Mouse (Mus musculus) intestine, embryonic 14.5 days (tissue): ENCODE results near the gene Perm1. TPM values are rescaled to one million over a fixed set of nuclear protein-coding genes. Genes with fewer than 3 reads are reported as not detected.

ENCODE experiments used
- ATAC-seq: fragments of 200-750 bp; cut with Nextera tagmentation; replicated peaks from 2 replicates; pipeline ENCODE4 v1.8.0; 2017; ENCODE audit warnings: low read depth, moderate number of reproducible peaks, moderate TSS enrichment, moderate library complexity; ENCODE audit not compliant: low FRiP score, low TSS enrichment
- DNase-seq: peaks from one replicate; pipeline ENCODE4 v3.0.0-alpha.2; 2018; ENCODE audit warnings: low spot score
- H3K27ac ChIP-seq: fragments of 300-500 bp; sonication (generic); 2 replicates; pipeline ENCODE4 v1.5.1; 2014; ENCODE audit warnings: low read depth, mild to moderate bottlenecking, control low read depth
- H3K27me3 ChIP-seq: fragments of 300-500 bp; sonication (generic); replicated peaks from 2 replicates; pipeline ENCODE4 v1.6.1; 2014; ENCODE audit warnings: low read length, control low read depth; ENCODE audit not compliant: control insufficient read depth, insufficient read depth
- H3K36me3 ChIP-seq: fragments of 300-500 bp; sonication (generic); 2 replicates; pipeline ENCODE4 v1.6.1; 2014; ENCODE audit warnings: low read length, control low read depth; ENCODE audit not compliant: control insufficient read depth, insufficient read depth
- H3K4me1 ChIP-seq: fragments of 300-500 bp; sonication (generic); replicated peaks from 2 replicates; pipeline ENCODE4 v1.6.1; 2014; ENCODE audit warnings: low read length, control low read depth, mixed read lengths; ENCODE audit not compliant: control insufficient read depth, insufficient read depth
- H3K4me2 ChIP-seq: fragments of 300-500 bp; sonication (generic); 2 replicates; pipeline ENCODE4 v1.6.1; 2014; ENCODE audit warnings: low read length
- H3K4me3 ChIP-seq: fragments of 300-500 bp; sonication (generic); 2 replicates; pipeline ENCODE4 v1.5.1; 2014; ENCODE audit warnings: low read depth, low read length, control low read depth, mixed read lengths
- H3K9ac ChIP-seq: fragments of 300-500 bp; sonication (generic); 2 replicates; pipeline ENCODE4 v1.6.1; 2014; ENCODE audit warnings: mild to moderate bottlenecking, low read length
- H3K9me3 ChIP-seq: fragments of 300-500 bp; sonication (generic); 2 replicates; pipeline ENCODE4 v1.6.1; 2016; ENCODE audit warnings: low read length, control low read depth; ENCODE audit not compliant: control insufficient read depth
- WGBS: fragments of 180-500 bp; shearing (Covaris S2); extraction: QIAGEN DNeasy Blood & Tissue Kit; methylation state at CpG from one replicate; pipeline ENCODE4 v1.1.7; 2014; 5-methylcytosine and 5-hydroxymethylcytosine counted together
- polyA plus RNA-seq: library from polyadenylated mRNA; unstranded; fragments of >200 nt; fragmentation: Nextera tagmentation; extraction: Ambion mirVana; gene quantifications from 2 replicates; pipeline ENCODE4 v1.2.1, GENCODE M21; 2014

Gene Perm1
- polyA plus RNA-seq, 1 experiment from 2014 or later, result 0.54 TPM

DNA sequence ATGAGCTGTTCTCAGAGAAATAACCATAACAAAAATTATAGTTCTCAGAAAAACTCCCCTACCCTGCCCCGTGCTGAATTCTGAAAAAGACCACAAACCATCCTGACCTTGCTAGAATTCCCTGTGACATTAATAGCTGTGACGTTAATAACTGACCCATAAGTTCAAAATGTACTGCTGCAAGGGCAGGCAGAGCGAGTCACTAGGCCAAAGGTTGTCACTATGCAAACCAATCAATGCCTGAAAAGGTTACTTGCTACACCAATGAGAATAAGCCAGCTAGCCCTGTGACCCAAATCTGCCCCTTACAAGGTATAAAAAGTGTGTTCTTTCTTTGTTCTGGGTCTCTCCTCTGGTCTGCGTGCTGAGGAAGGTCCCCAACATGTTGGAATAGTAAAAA, 6.8 kb upstream of the Perm1 start:
- H3K27me3 ChIP-seq, result peaks cover 20% of the 10 kb centered on the region
- H3K9ac ChIP-seq, result no peak overlapping the region
- WGBS, result 82% methylated on average over 4 of the region's 4 CpGs
- no peak overlapping the region for H3K4me2 ChIP-seq
- no peak overlapping the region for H3K27ac ChIP-seq
- peaks cover 3% of the 10 kb centered on the region; the same call in 1 of the 2 replicates for H3K4me1 ChIP-seq
- DNase-seq (no peak), ATAC-seq (no peak)
- H3K9me3 ChIP-seq, result no peaks in the 10 kb centered on the region
- no peaks in the 10 kb centered on the region for H3K36me3 ChIP-seq
- no peak overlapping the region for H3K4me3 ChIP-seq

DNA sequence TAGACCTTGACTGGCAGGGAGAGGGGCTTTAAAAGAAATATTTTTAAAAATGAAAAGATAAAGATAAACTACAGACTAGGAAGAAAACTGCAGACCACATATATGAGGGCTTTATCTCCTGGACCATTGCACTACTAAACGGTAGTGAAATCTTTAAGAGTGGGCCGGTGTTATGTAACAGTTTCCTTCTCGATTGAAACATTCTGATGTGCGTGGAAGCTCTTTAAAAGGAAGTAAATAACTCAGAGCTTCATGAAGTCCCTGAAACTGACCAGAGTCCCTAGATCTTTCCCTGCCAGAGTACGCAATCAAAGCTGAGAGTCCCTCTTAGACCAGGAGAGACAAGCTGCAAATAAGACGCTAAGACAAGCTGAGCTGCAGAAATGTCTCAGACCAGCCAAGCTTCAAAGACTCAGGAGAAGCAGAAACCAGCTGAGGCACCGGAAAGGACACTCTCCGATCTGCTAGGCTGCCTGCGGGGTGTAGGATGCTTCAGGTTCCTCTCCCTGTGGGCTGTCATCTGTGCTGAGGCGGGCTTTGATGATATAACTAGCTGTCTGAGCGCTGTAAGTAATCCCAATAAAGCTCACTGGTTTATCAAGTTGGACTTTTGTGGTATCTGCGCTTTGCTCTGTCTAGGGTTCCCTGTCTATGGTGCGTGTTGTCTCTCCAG, 5.6 kb upstream of the Perm1 start:
- no peak overlapping the region for H3K4me2 ChIP-seq
- 67% methylated on average over 13 of the region's 13 CpGs for WGBS
- ATAC-seq, result no peak

DNA sequence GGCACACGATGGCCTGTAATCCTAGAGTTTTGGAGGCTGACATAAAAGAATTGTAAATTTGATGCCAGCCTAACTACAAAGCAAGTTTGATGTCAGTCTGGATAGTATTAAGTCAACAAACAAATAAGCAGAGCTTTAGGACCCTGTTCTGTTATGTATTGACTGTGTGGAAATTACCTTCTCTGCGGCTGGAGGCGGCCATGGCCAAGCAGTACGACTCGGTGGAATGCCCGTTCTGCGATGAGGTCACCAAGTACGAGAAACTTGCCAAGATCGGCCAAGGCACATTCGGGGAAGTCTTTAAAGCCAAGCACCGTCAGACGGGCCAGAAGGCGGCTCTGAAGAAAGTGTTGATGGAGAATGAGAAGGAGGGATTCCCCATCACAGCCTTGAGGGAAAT, 2.5 kb upstream of the Perm1 start:
- Histone ChIP-seq H3K9me3 (no peaks in the 10 kb centered on the region), H3K9ac (no peak overlapping the region), H3K4me2 (no peak overlapping the region), H3K4me1 (no peaks in the 10 kb centered on the region), H3K4me3 (no peak overlapping the region), H3K36me3 (no peaks in the 10 kb centered on the region), H3K27ac (no peak overlapping the region), H3K27me3 (no peaks in the 10 kb centered on the region)
- ATAC-seq (no peak), DNase-seq (no peak)
- WGBS, result 91% methylated on average over 13 of the region's 13 CpGs

More for the DNA sequence above, 5.6 kb upstream of the Perm1 start:
- H3K9ac ChIP-seq, result no peak overlapping the region
- no peak overlapping the region for H3K27ac ChIP-seq
- H3K9me3 ChIP-seq, result no peaks in the 10 kb centered on the region
- no peak overlapping the region for H3K4me3 ChIP-seq
- H3K27me3 ChIP-seq, result peaks cover 8% of the 10 kb centered on the region
- DNase-seq, result no peak
- H3K36me3 ChIP-seq, result no peaks in the 10 kb centered on the region
- H3K4me1 ChIP-seq, result no peaks in the 10 kb centered on the region

DNA sequence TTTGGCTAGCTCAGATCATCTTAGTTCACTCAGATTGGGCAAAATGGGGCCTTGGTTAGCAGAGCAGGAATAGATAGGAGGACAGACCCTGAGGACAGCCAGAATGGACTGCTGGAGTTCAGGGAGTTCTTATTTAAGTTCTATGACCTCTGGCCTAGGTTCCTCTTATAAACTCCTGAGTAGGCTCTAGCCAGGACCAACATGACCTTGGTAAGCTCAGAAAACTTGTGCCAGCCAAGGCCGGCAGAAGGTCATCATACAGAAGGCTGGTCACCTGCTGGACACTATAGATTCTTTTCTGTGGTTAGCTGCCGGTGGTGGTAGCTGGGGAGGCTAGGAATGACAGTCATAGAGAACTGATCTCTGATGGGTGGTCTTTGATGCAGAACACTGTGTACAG, 528 bp downstream of the Perm1 start:
- 95% methylated on average over 2 of the region's 2 CpGs for WGBS
- no peak overlapping the region for H3K9ac ChIP-seq
- no peak overlapping the region for H3K4me3 ChIP-seq
- no peaks in the 10 kb centered on the region for H3K36me3 ChIP-seq
- H3K4me2 ChIP-seq, result no peak overlapping the region
- no peak overlapping the region for H3K27ac ChIP-seq
- DNase-seq (no peak), ATAC-seq (no peak)
- H3K9me3 ChIP-seq, result no peaks in the 10 kb centered on the region
- H3K4me1 ChIP-seq, result no peaks in the 10 kb centered on the region
- H3K27me3 ChIP-seq, result no peaks in the 10 kb centered on the region

GRCm38 (mm10) chr4:156217022-156217669, 1.5 kb downstream of the Perm1 start:
- H3K4me1 ChIP-seq, result no peaks in the 10 kb centered on the region
- H3K27ac ChIP-seq, result no peak overlapping the region
- WGBS, result 78% methylated on average over 16 of the region's 16 CpGs
- ATAC-seq, result no peak
- no peaks in the 10 kb centered on the region for H3K27me3 ChIP-seq
- H3K9ac ChIP-seq, result no peak overlapping the region
- no peak overlapping the region for H3K4me3 ChIP-seq
- peaks cover 3% of the 10 kb centered on the region; the same call in 1 of the 2 replicates for H3K36me3 ChIP-seq
- no peak for DNase-seq
- no peak overlapping the region for H3K4me2 ChIP-seq
- no peaks in the 10 kb centered on the region for H3K9me3 ChIP-seq

DNA sequence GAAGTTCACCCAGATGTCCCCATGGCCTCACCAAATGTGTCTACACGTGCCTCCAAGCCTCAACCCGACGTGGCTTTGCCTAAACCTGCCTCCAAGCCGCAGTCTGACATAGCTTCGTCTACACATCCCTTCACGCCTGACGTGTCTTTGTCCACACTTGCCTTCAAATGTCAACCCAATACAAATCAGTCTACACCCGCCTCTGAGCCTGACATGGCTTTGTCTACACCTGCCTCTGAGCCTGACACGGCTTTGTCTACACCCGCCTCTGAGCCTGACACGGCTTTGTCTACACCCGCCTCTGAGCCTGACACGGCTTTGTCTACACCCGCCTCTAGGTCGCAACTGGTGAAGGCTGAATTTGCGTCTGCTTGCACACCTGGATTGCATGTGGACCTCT, 2.2 kb downstream of the Perm1 start:
- 86% methylated on average over 14 of the region's 16 CpGs for WGBS
- ATAC-seq (no peak), DNase-seq (no peak)
- H3K9ac ChIP-seq, result no peak overlapping the region
- H3K4me3 ChIP-seq, result no peak overlapping the region
- H3K4me1 ChIP-seq, result no peaks in the 10 kb centered on the region
- no peaks in the 10 kb centered on the region for H3K9me3 ChIP-seq
- no peak overlapping the region for H3K4me2 ChIP-seq
- no peaks in the 10 kb centered on the region for H3K27me3 ChIP-seq
- H3K27ac ChIP-seq, result no peak overlapping the region
- H3K36me3 ChIP-seq, result peaks cover 9% of the 10 kb centered on the region; the same call in 1 of the 2 replicates

GRCm38 (mm10) chr4:156219936-156220335, 4.3 kb downstream of the Perm1 start:
- no peak overlapping the region for H3K27ac ChIP-seq
- no peaks in the 10 kb centered on the region for H3K27me3 ChIP-seq
- no peaks in the 10 kb centered on the region for H3K9me3 ChIP-seq
- no peak overlapping the region for H3K4me3 ChIP-seq
- peaks cover 10% of the 10 kb centered on the region; the same call in 1 of the 2 replicates for H3K36me3 ChIP-seq
- H3K4me2 ChIP-seq, result no peak overlapping the region
- H3K4me1 ChIP-seq, result no peaks in the 10 kb centered on the region
- no peak for DNase-seq
- 90% methylated on average over 11 of the region's 11 CpGs for WGBS
- H3K9ac ChIP-seq, result no peak overlapping the region
- ATAC-seq, result no peak

DNA sequence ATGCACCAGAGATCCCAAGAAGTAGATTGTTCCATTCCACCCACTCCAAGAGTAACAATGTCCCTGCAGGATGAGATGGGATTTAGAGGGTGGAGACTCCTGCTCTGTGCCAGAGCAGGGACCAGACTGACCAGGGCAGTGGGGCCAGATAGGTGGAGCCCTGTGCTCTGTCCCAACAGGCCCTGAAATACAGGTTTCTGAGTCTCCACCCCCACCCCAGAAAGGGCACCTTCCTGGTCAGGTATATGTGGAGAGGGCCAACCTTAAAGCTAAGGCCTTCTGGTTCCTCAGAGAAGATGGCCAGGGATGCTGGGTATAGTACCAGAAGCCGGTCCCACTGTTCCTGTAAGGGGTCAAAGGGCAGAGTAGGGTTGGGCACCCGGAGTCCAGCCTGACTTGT, 8.6 kb downstream of the Perm1 start:
- DNase-seq (no peak), ATAC-seq (no peak)
- 87% methylated on average over 2 of the region's 2 CpGs for WGBS
- Histone ChIP-seq H3K9ac (no peak overlapping the region), H3K4me1 (peaks cover 8% of the 10 kb centered on the region; the same call in 1 of the 2 replicates), H3K4me2 (no peak overlapping the region), H3K36me3 (peaks cover 13% of the 10 kb centered on the region), H3K27me3 (no peaks in the 10 kb centered on the region), H3K4me3 (no peak overlapping the region), H3K27ac (no peak overlapping the region), H3K9me3 (no peaks in the 10 kb centered on the region)
